Mouse (Mus musculus) embryonic facial prominence, embryonic 11.5 days (tissue): ENCODE data around the gene Tln2. TPM values are rescaled to one million over a fixed set of nuclear protein-coding genes. Genes with fewer than 3 reads are reported as not detected.
A peak's percentile ranks its signal among the peaks of the same experiment; 100 is the strongest.
"Not testable (repeated sequence)": the region's sequence is repeated elsewhere in the genome, so short reads cannot be mapped to it uniquely, and the experiment has no call there.

ENCODE experiments used
- ATAC-seq: fragments of 200-750 bp; cut with Nextera tagmentation; replicated peaks from 2 replicates; pipeline ENCODE4 v1.8.0; 2017; ENCODE audit warnings: low read depth; ENCODE audit not compliant: insufficient number of reproducible peaks, low FRiP score, low TSS enrichment
- DNase-seq: peaks from one replicate; pipeline ENCODE4 v3.0.0-alpha.2; 2015; ENCODE audit warnings: low spot score
- H3K27ac ChIP-seq: fragments of 300-500 bp; sonication (generic); replicated peaks from 2 replicates; pipeline ENCODE4 v1.5.1; 2014; ENCODE audit warnings: mild to moderate bottlenecking, low read depth, low read length, control low read depth
- H3K27me3 ChIP-seq: fragments of 300-500 bp; sonication (generic); 2 replicates; pipeline ENCODE4 v1.6.1; 2014; ENCODE audit warnings: mild to moderate bottlenecking, low read length, moderate library complexity, mixed read lengths; ENCODE audit not compliant: control insufficient read depth, insufficient read depth
- H3K36me3 ChIP-seq: fragments of 300-500 bp; sonication (generic); replicated peaks from 2 replicates; pipeline ENCODE4 v1.6.1; 2014; ENCODE audit warnings: low read depth, mild to moderate bottlenecking, low read length, moderate library complexity, mixed read lengths; ENCODE audit not compliant: control insufficient read depth, insufficient read depth
- H3K4me1 ChIP-seq: fragments of 300-500 bp; sonication (generic); 2 replicates; pipeline ENCODE4 v1.6.1; 2014; ENCODE audit warnings: low read length, mixed read lengths; ENCODE audit not compliant: control insufficient read depth, insufficient read depth
- H3K4me2 ChIP-seq: fragments of 300-500 bp; sonication (generic); 2 replicates; pipeline ENCODE4 v1.6.1; 2014; ENCODE audit warnings: low read depth, mild to moderate bottlenecking, control low read depth, low read length, moderate library complexity
- H3K4me3 ChIP-seq: fragments of 300-500 bp; sonication (generic); 2 replicates; pipeline ENCODE4 v1.5.1; 2014; ENCODE audit warnings: low read depth, low read length, control low read depth
- H3K9ac ChIP-seq: fragments of 300-500 bp; sonication (generic); replicated peaks from 2 replicates; pipeline ENCODE4 v1.6.1; 2014; ENCODE audit warnings: mild to moderate bottlenecking, control low read depth, low read length
- H3K9me3 ChIP-seq: fragments of 300-500 bp; sonication (generic); replicated peaks from 2 replicates; pipeline ENCODE4 v1.6.1; 2016; ENCODE audit warnings: mild to moderate bottlenecking, low read length, inconsistent platforms, mixed read lengths; ENCODE audit not compliant: control insufficient read depth
- WGBS: fragments of 180-500 bp; shearing (Covaris S2); extraction: QIAGEN DNeasy Blood & Tissue Kit; methylation state at CpG from one replicate; pipeline ENCODE4 v1.1.7; 2014; 5-methylcytosine and 5-hydroxymethylcytosine counted together
- polyA plus RNA-seq: library from polyadenylated mRNA; unstranded; fragments of >200 nt; fragmentation: Nextera tagmentation; extraction: Ambion mirVana; gene quantifications from 2 replicates; pipeline ENCODE4 v1.2.1, GENCODE M21; 2014

Tln2 gene
- polyA plus RNA-seq, 1 experiment from 2014 or later = 25.3 TPM

DNA sequence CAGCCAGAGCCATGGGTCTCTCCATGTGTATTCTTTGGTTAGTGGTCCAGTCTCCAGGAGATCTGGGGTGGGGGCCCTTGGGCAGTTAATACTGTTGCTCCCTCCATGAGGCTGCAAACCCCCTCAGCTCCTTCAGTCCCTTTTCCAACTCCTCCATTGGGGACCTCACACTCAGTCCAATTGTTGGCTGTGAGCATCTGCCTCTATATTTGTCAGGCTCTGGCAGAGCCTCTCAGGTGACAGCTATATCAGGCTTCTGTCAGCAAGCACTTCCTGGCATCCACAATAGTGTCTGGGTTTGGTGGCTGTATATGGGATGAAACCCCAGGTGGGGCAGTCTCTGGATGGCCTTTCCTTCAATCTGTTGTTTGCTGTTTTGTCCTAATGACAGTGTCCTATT, 279.2 kb downstream of the Tln2 start:
- DNase-seq, H3K9ac ChIP-seq, H3K27me3 ChIP-seq, H3K9me3 ChIP-seq, H3K4me1 ChIP-seq, H3K4me3 ChIP-seq, H3K27ac ChIP-seq, H3K36me3 ChIP-seq, H3K4me2 ChIP-seq, ATAC-seq: not testable (repeated sequence)

- no peak overlapping the region for H3K4me3 ChIP-seq
- no peaks in the 10 kb centered on the region for H3K36me3 ChIP-seq
- no peak for DNase-seq
- no peaks in the 10 kb centered on the region for H3K27me3 ChIP-seq
- H3K9ac ChIP-seq = no peak overlapping the region
- H3K9me3 ChIP-seq = no peaks in the 10 kb centered on the region
- H3K4me1 ChIP-seq = no peaks in the 10 kb centered on the region
- ATAC-seq = no peak
- H3K27ac ChIP-seq = no peak overlapping the region
- WGBS = 85% methylated on average over 6 of the region's 6 CpGs
- H3K4me2 ChIP-seq = no peak overlapping the region
Observed at GRCm38 (mm10) chr9:67276446-67276845, 283.1 kb downstream of the Tln2 start.

DNA sequence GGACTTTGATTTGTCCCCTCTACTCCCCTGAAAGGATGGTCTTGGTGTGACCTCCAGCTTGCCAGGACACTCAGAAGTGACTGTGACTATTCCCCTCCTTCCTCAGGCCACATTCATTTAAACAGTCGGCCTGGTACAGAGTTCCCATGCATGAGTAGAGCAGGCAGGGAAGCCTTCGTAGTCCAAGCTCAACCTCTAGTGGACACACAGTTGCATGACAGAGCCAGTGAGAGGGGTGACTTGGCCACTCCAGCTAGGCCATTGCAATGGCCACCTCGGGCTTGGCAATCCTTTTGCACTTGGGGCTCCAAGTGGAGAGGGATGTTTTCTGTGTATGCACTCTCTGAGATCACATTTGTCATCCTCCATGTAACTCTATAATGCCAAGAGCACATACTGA, 285.2 kb downstream of the Tln2 start:
- Histone ChIP-seq H3K4me3 (no peak overlapping the region), H3K9me3 (no peaks in the 10 kb centered on the region), H3K4me2 (no peak overlapping the region), H3K9ac (no peak overlapping the region), H3K27me3 (no peaks in the 10 kb centered on the region), H3K4me1 (no peaks in the 10 kb centered on the region; the same call in 1 of the 2 replicates), H3K36me3 (no peaks in the 10 kb centered on the region), H3K27ac (no peak overlapping the region)
- ATAC-seq = no peak
- DNase-seq = peak; percentile 39
- WGBS = 47% methylated on average over 3 of the region's 3 CpGs

DNA sequence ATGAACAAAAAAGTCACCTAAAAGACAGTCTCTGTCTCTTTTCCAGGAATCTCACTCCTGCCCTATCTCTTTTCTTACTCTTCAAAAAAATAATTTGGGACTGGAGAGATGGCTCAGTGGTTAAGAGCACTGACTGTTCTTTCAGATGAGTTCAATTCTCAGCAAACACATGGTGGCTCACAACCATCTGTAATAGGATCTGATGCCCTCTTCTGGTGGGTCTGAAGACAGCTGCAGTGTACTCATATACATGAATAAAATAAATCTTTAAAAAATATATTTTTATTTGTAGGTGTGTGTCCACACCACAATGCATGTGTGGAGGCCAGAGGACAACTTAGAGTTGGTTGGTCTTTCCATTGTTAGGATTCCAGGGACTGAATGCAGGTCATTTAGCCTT, 286.1 kb downstream of the Tln2 start:
- Histone ChIP-seq H3K27ac (no peak overlapping the region), H3K9me3 (no peaks in the 10 kb centered on the region), H3K4me1 (no peaks in the 10 kb centered on the region; the same call in 1 of the 2 replicates), H3K9ac (no peak overlapping the region), H3K4me3 (no peak overlapping the region), H3K27me3 (no peaks in the 10 kb centered on the region), H3K36me3 (no peaks in the 10 kb centered on the region), H3K4me2 (no peak overlapping the region)
- no peak for ATAC-seq
- DNase-seq = no peak

- Histone ChIP-seq H3K9me3 (no peaks in the 10 kb centered on the region), H3K4me1 (no peaks in the 10 kb centered on the region; the same call in 1 of the 2 replicates), H3K4me3 (no peak overlapping the region), H3K4me2 (no peak overlapping the region), H3K27ac (no peak overlapping the region), H3K36me3 (no peaks in the 10 kb centered on the region), H3K9ac (no peak overlapping the region), H3K27me3 (no peaks in the 10 kb centered on the region)
- 79% methylated on average over 7 of the region's 7 CpGs for WGBS
- ATAC-seq = no peak
- no peak for DNase-seq
Observed at GRCm38 (mm10) chr9:67270734-67271133, 288.8 kb downstream of the Tln2 start.

GRCm38 (mm10) chr9:67270061-67270595, 289.4 kb downstream of the Tln2 start:
- Histone ChIP-seq H3K4me1 (no peaks in the 10 kb centered on the region; the same call in 1 of the 2 replicates), H3K27ac (no peak overlapping the region), H3K36me3 (no peaks in the 10 kb centered on the region), H3K4me2 (no peak overlapping the region), H3K9ac (no peak overlapping the region), H3K9me3 (no peaks in the 10 kb centered on the region), H3K27me3 (no peaks in the 10 kb centered on the region), H3K4me3 (no peak overlapping the region)
- no peak for DNase-seq
- 73% methylated on average over 7 of the region's 7 CpGs for WGBS
- no peak for ATAC-seq

DNA sequence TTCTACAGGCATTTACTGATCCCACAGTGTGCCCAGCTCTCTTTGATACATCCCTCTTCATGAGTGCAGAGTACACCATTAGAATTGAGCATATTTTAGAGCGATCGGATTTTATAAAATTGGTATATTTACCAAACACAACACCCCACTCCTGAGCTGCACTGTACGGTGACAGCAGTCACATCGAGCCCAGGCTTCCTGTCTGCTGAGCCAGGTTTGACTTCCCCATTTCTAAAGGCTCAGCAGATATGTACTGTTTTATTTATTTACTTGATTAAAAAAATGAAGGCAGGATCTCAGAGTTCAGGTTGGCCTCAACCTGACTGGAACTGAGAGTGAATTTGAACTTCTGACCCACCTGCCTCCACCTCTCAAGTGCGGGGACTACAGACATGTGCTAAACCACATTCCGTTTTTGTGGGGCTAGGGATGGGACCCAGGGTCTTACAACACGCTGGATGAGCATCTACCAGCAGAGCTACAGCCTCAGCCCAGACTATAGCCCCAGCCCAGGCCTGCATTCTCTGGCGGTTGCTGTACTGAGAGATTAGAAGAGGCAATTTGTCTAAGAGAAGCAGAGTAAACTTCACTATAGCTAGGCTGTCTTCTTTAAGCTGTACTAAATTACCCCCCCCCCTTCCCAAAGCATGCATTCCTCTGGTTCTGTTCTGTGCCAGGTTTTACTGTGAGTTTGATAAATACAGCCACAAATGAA, 292.1 kb downstream of the Tln2 start:
- WGBS = 85% methylated on average over 8 of the region's 8 CpGs

DNA sequence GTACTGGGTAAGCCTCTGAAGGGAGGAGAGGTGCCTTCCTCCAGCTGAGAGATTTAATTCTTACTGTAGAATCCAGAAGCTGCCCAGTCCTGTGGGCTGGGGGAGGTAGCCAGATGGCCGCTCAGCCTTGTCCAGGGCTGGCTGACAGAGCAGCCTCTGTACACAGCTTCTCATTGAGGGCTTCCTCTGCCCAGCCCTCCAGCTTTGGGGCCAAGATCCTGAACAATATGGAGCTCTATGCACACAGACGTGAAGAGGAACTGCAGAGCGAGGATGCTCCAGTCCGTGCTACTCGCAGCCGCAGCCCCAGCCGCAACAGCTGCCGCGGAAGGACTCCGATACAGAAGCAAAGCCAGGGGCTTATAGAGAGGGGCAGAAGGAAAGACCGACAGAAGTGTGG, 294.0 kb downstream of the Tln2 start:
- Histone ChIP-seq H3K4me3 (no peak overlapping the region), H3K9me3 (no peaks in the 10 kb centered on the region), H3K4me2 (no peak overlapping the region), H3K4me1 (no peaks in the 10 kb centered on the region; the same call in 1 of the 2 replicates), H3K27ac (no peak overlapping the region), H3K9ac (no peak overlapping the region), H3K36me3 (no peaks in the 10 kb centered on the region), H3K27me3 (no peaks in the 10 kb centered on the region)
- WGBS = 47% methylated on average over 11 of the region's 11 CpGs
- DNase-seq = no peak
- no peak for ATAC-seq

More for the DNA sequence above, 292.1 kb downstream of the Tln2 start:
- Histone ChIP-seq H3K4me3 (no peak overlapping the region), H3K9ac (no peak overlapping the region), H3K4me1 (no peaks in the 10 kb centered on the region; the same call in 1 of the 2 replicates), H3K9me3 (no peaks in the 10 kb centered on the region), H3K27me3 (no peaks in the 10 kb centered on the region), H3K27ac (no peak overlapping the region), H3K4me2 (no peak overlapping the region), H3K36me3 (no peaks in the 10 kb centered on the region)
- DNase-seq (no peak), ATAC-seq (no peak)
